ENCODE assay signal across 26 mouse cellular contexts in the genomic region with DNA sequence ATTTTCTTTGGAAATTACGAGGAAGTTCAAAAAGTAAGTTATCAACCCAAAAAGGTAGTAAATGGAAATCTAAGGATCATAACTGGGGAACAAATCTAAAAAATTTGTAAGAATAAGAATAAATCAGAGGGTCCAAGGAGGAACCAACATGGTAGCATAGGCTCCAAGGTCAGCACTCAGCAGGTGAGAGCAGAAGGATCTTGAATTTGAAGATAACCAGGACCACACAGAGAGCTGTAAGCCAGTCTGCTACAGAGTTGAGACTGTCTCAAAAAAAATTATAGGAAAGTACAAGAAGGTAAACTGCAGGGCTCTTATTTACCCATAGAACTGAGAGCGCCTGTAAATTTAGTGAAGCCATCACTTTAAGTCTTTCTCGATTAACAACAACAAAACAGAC.
"Had no signal": no experiment of that assay in that cellular context is flagged by ENCODE, and none has a peak within 500 bp of the region (broad histone marks: within the 10 kb centered on the region; RNA-seq: fewer than 3 reads in every experiment).

No protein-coding gene starts in this region.

- ATAC-seq: hindbrain, embryonic 16.5 days; inflammation-experienced regulatory T-cells, adult 6 months; intestine, embryonic 15.5 days; intestine, postnatal 0 days had no signal

- H3K4me3 ChIP-seq: heart, adult 2 months; heart, embryonic 13.5 days; heart, embryonic 15.5 days; hindbrain, embryonic 10.5 days; hindbrain, embryonic 12.5 days; intestine, embryonic 15.5 days; layer of hippocampus, adult 2 months; left cerebral cortex, adult 2 months; limb, embryonic 10.5 days; limb, embryonic 12.5 days; liver, embryonic 15.5 days had no signal

- H3K27me3 ChIP-seq: heart, embryonic 13.5 days; heart, embryonic 15.5 days; hindbrain, embryonic 12.5 days; intestine, embryonic 15.5 days; limb, embryonic 12.5 days; liver, embryonic 15.5 days had no signal

- H3K27ac ChIP-seq: heart, adult 2 months; heart, embryonic 13.5 days; heart, embryonic 15.5 days; hindbrain, embryonic 10.5 days; hindbrain, embryonic 12.5 days; hindbrain, embryonic 14.5 days; intestine, embryonic 15.5 days; layer of hippocampus, adult 2 months; left cerebral cortex, adult 2 months; limb, embryonic 10.5 days; limb, embryonic 12.5 days; liver, embryonic 15.5 days had no signal

- H3K9ac ChIP-seq: heart, embryonic 13.5 days; heart, embryonic 15.5 days; hindbrain, embryonic 12.5 days; hindbrain, embryonic 14.5 days; intestine, embryonic 15.5 days; limb, embryonic 12.5 days; liver, embryonic 15.5 days had no signal

- DNase-seq: gastrocnemius, postnatal 14 days; gastrocnemius, postnatal 36 days; heart, adult 11 months; heart, adult 2 months; heart, postnatal 14 days; heart, postnatal 4 days; kidney, adult 18-20 months; kidney, adult 8-10 months; kidney, postnatal 10 days; kidney, postnatal 25 days; kidney, postnatal 4 days had no signal

- H3K4me1 ChIP-seq: heart, embryonic 13.5 days; heart, embryonic 15.5 days; hindbrain, embryonic 10.5 days; hindbrain, embryonic 12.5 days; intestine, embryonic 15.5 days; limb, embryonic 10.5 days; limb, embryonic 12.5 days; liver, embryonic 15.5 days had no signal

- H3K9me3 ChIP-seq: heart, embryonic 13.5 days; heart, embryonic 15.5 days; hindbrain, embryonic 12.5 days; intestine, embryonic 15.5 days; limb, embryonic 10.5 days; liver, embryonic 15.5 days had no signal

- H3K4me2 ChIP-seq: heart, embryonic 11.5 days; heart, embryonic 13.5 days; heart, embryonic 15.5 days; hindbrain, embryonic 12.5 days; hindbrain, embryonic 14.5 days; intestine, embryonic 15.5 days; limb, embryonic 12.5 days; liver, embryonic 15.5 days had no signal
